Mouse (Mus musculus): ENCODE results near the gene Olfr1013. TPM values are rescaled to one million over a fixed set of nuclear protein-coding genes. Genes with fewer than 3 reads are reported as not detected.

The Olfr1013 gene
- polyA plus RNA-seq, 1 experiment from 2014 or later, result not detected

DNA sequence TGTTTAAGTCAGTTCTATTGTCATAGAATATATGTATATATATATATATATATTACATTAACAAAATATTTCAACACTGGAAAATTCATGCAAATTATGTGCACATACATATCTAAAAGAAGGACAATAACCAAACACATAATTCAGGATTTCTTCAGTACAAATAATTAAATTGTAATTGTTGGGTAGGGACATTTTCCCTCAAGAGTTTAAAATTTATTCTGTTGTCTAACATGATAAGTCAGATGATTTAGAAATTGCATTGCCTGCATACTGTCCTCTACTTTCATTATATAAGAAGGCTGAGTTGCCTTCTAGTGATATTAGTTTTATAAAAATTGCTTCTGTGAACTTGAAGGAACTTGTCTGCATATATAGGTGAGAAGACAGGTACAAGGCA lies 51.3 kb downstream of the Olfr1013 start, which contains the start of gene Olfr1018:
Gene Olfr1018 (plus strand): TSS at position 301 of the 400 bp plus-strand sequence.
- no peaks in the 10 kb centered on the region for H3K27me3 ChIP-seq (replicated peaks; ENCODE audit: control insufficient read depth, insufficient read depth, low read length)
- no peak within 1 kb of the TSS for H3K4me2 ChIP-seq (ENCODE audit: low read depth, low read length)
- H3K36me3 ChIP-seq (ENCODE audit: control insufficient read depth, insufficient read depth, low read length), result no peaks in the 10 kb centered on the region
- H3K4me1 ChIP-seq (ENCODE audit: control insufficient read depth, insufficient read depth, low read length), result no peaks in the 10 kb centered on the region
- H3K9me3 ChIP-seq (ENCODE audit: control insufficient read depth, low read length), result no peaks in the 10 kb centered on the region
- no peak for DNase-seq (ENCODE audit: low spot score)
- H3K4me3 ChIP-seq (ENCODE audit: low read depth, low read length), result no peak within 1 kb of the TSS
- no peak within 1 kb of the TSS for H3K27ac ChIP-seq (replicated peaks; ENCODE audit: low read depth, low read length)
- H3K9ac ChIP-seq (ENCODE audit: low read depth, low read length), result no peak within 1 kb of the TSS
- no peak for ATAC-seq (ENCODE audit: low read depth)

Other genes starting within 250 kb of the Olfr1013 start
- 4.3 and 4.5 TPM in 2 replicates for gene 4833423E24Rik, start 248.1 kb upstream of the Olfr1013 start, polyA plus RNA-seq (2014; fragmentation: Nextera tagmentation; extraction: Ambion mirVana)
- not detected in 2 replicates for gene Olfr996, start 187.9 kb upstream of the Olfr1013 start, polyA plus RNA-seq (2014; fragmentation: Nextera tagmentation; extraction: Ambion mirVana)
- not detected in 2 replicates for gene Olfr998, start 178.2 kb upstream of the Olfr1013 start, polyA plus RNA-seq (2014; fragmentation: Nextera tagmentation; extraction: Ambion mirVana)
- not detected in 2 replicates for gene Olfr1000, start 155.2 kb upstream of the Olfr1013 start, polyA plus RNA-seq (2014; fragmentation: Nextera tagmentation; extraction: Ambion mirVana)
- not detected in 2 replicates for gene Olfr1002, start 116.4 kb upstream of the Olfr1013 start, polyA plus RNA-seq (2014; fragmentation: Nextera tagmentation; extraction: Ambion mirVana)
- not detected in 2 replicates for gene Olfr154, start 102.6 kb upstream of the Olfr1013 start, polyA plus RNA-seq (2014; fragmentation: Nextera tagmentation; extraction: Ambion mirVana)
- gene Olfr1006, start 88.3 kb upstream of the Olfr1013 start, polyA plus RNA-seq (2014; fragmentation: Nextera tagmentation; extraction: Ambion mirVana), result 0.11 TPM in 1 of 2 replicates, not detected in the other
- not detected in 2 replicates for gene Olfr1008, start 77.7 kb upstream of the Olfr1013 start, polyA plus RNA-seq (2014; fragmentation: Nextera tagmentation; extraction: Ambion mirVana)
- not detected in 2 replicates for gene Olfr1009, start 51.7 kb upstream of the Olfr1013 start, polyA plus RNA-seq (2014; fragmentation: Nextera tagmentation; extraction: Ambion mirVana)
- gene Olfr1012, start 4.3 kb upstream of the Olfr1013 start, polyA plus RNA-seq (2014; fragmentation: Nextera tagmentation; extraction: Ambion mirVana), result 0.18 TPM in 1 of 2 replicates, not detected in the other
- gene Olfr1014, start 5.6 kb downstream of the Olfr1013 start, polyA plus RNA-seq (2014; fragmentation: Nextera tagmentation; extraction: Ambion mirVana), result 0.10 TPM in 1 of 2 replicates, not detected in the other
- gene Olfr1015, start 14.9 kb downstream of the Olfr1013 start, polyA plus RNA-seq (2014; fragmentation: Nextera tagmentation; extraction: Ambion mirVana), result 0.17 and 0.22 TPM in 2 replicates
- gene Olfr1016, start 35.4 kb downstream of the Olfr1013 start, polyA plus RNA-seq (2014; fragmentation: Nextera tagmentation; extraction: Ambion mirVana), result 0.13 and 0.22 TPM in 2 replicates
- gene Olfr1018, start 51.4 kb downstream of the Olfr1013 start, polyA plus RNA-seq (2014; fragmentation: Nextera tagmentation; extraction: Ambion mirVana), result not detected in 2 replicates
- not detected in 2 replicates for gene Olfr1019, start 78.4 kb downstream of the Olfr1013 start, polyA plus RNA-seq (2014; fragmentation: Nextera tagmentation; extraction: Ambion mirVana)
- not detected in 2 replicates for gene Olfr1020, start 79.9 kb downstream of the Olfr1013 start, polyA plus RNA-seq (2014; fragmentation: Nextera tagmentation; extraction: Ambion mirVana)
- not detected in 2 replicates for gene Olfr1022, start 101.5 kb downstream of the Olfr1013 start, polyA plus RNA-seq (2014; fragmentation: Nextera tagmentation; extraction: Ambion mirVana)
- gene Olfr1023, start 118.5 kb downstream of the Olfr1013 start, polyA plus RNA-seq (2014; fragmentation: Nextera tagmentation; extraction: Ambion mirVana), result not detected in 2 replicates
- gene Olfr1024, start 138.0 kb downstream of the Olfr1013 start, polyA plus RNA-seq (2014; fragmentation: Nextera tagmentation; extraction: Ambion mirVana), result not detected in 2 replicates
- gene Olfr1025-ps1, start 148.1 kb downstream of the Olfr1013 start, polyA plus RNA-seq (2014; fragmentation: Nextera tagmentation; extraction: Ambion mirVana), result 0.14 and 0.50 TPM in 2 replicates
- 0.13 TPM in 1 of 2 replicates, not detected in the other for gene Olfr1026, start 154.5 kb downstream of the Olfr1013 start, polyA plus RNA-seq (2014; fragmentation: Nextera tagmentation; extraction: Ambion mirVana)
- gene Olfr1028, start 183.3 kb downstream of the Olfr1013 start, polyA plus RNA-seq (2014; fragmentation: Nextera tagmentation; extraction: Ambion mirVana), result not detected in 2 replicates
- gene Olfr1029, start 206.8 kb downstream of the Olfr1013 start, polyA plus RNA-seq (2014; fragmentation: Nextera tagmentation; extraction: Ambion mirVana), result not detected in 2 replicates
- gene Olfr1030, start 212.2 kb downstream of the Olfr1013 start, polyA plus RNA-seq (2014; fragmentation: Nextera tagmentation; extraction: Ambion mirVana), result 0.07 TPM in 1 of 2 replicates, not detected in the other
- gene Olfr1031, start 223.2 kb downstream of the Olfr1013 start, polyA plus RNA-seq (2014; fragmentation: Nextera tagmentation; extraction: Ambion mirVana), result 0.22 TPM in 1 of 2 replicates, not detected in the other
- not detected in 2 replicates for gene Olfr1032, start 238.4 kb downstream of the Olfr1013 start, polyA plus RNA-seq (2014; fragmentation: Nextera tagmentation; extraction: Ambion mirVana)